Mouse (Mus musculus) urinary bladder, adult 2 months (tissue): ENCODE measurements around the gene Vmn2r29. TPM values are rescaled to one million over a fixed set of nuclear protein-coding genes. Genes with fewer than 3 reads are reported as not detected.
"Not testable (repeated sequence)": the region's sequence is repeated elsewhere in the genome, so short reads cannot be mapped to it uniquely, and the experiment has no call there.

Source experiments
- DNase-seq: peaks from one replicate; pipeline ENCODE4 v3.0.0; 2022; ENCODE audit warnings: low spot score
- polyA plus RNA-seq: library from polyadenylated mRNA; depleted of rRNA; stranded (reverse); fragments of >200 nt; gene quantifications from 2 replicates; pipeline ENCODE4 v1.2.3, GENCODE M21; 2012; rRNA removed

The Vmn2r29 gene
- polyA plus RNA-seq, result 1.7 and 3.1 TPM in 2 replicates

DNA sequence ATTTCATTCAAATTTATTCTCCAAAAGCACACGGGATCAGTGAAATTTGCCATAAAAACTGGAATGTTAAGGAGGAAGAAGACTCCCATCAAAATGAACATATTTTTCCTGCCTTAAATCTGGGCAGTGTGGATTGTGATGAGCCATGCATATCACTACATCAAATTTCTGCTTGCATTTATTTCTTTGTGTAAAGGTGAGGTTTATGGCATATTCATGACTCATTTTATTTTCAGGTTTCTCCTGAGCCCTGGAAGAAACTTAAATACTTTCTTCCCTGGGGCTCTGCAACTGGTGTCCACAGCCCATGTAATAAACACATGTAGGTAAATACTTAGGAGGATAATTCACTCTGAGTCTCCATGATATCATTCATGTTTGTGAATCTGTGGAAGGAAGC is at the start of gene Vmn2r29:
Gene Vmn2r29, minus strand, starts transcription at position 101 of the 400 bp plus-strand sequence.
- DNase-seq, result not testable (repeated sequence)

DNA sequence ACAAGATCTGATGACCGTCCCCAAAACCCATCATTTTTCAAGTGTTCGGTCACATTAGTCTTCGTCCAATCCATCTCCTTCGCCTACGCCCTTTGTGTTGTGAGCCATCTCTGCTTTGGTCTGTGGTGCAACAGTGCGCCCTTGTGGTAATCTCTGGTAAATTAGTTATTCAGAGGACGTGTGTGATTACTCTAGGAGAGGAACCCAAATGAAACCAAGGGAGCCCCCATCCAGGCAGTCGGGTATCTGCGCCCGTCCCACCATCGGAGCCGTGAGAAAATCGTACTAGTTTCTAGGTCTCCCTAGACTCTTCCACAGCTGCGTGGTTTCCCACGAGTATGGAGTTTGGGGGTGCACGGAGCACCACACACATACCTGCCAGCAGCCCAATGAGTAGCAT is 48.5 kb upstream of the Vmn2r29 start:
- no peak for DNase-seq

DNA sequence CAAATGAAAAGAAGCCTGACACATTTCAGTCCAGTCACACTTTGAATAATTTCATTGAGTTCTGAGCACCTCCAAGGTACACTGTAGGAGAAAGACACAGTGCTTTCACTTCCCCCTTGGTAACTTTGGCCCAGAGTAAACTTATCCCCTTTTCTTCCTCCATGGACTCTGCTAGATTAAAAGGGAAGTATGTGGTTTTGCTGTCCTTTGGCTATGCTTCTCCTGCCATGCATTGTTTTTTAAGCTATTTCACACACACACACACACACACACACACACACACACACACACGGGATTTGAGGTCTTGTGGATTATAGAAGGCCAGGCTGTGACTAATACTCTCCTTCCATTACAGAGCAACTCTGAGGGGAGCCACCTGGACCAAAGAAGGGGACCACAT is 34.3 kb upstream of the Vmn2r29 start:
- no peak for DNase-seq

DNA sequence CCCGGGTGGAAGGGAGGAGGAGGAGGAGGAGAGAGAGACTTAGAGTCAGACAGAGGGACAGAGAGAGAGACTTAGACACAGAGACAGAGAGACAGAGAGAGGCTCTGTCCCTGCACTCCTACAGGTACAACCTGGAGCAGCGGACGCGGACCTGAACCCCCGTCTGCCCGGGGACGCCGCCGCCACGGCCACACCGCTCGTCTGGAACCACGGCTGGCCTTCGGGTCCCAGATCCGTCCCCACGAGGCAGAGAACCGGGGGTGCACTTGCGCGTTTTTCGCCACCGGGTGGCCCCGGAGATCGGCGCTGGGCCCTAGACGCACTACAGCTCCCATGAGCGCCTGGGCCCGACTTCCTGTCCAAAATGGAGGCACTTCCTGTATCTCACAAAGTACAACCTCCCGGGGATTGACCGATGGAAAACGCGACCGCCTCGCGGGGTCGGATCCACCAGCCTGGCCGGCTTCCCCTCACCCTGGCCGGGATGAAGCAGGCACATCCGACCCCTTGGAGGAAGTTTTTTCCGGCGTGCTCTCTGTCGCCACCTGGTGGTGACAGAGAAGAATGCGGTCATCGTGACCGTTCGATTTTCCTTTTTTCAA is 30.9 kb upstream of the Vmn2r29 start, which contains the start of gene Gm45844:
Gene Gm45844, minus strand, starts transcription at position 324 of the 602 bp plus-strand sequence.
- peak; percentile 94 for DNase-seq

DNA sequence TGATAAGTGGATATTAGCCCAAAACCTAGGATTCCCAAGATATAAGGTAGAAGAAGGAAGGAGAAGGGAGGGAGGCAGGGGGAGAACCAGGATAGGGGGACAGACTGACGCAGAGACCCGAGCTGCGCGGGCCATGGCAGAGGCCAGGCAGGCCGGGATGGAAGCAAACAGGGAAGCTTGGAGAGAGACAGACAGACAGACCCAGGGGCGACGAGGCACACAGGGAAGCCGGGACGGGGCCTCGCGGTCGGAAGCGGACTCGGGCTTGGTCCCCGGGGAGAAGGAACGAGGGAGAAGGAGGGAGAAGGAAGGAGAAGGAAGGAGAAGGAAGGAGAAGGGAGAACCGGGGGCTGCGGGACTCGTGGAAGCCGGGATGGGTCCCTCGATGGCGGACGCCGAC is 30.4 kb upstream of the Vmn2r29 start:
- not testable (repeated sequence) for DNase-seq

DNA sequence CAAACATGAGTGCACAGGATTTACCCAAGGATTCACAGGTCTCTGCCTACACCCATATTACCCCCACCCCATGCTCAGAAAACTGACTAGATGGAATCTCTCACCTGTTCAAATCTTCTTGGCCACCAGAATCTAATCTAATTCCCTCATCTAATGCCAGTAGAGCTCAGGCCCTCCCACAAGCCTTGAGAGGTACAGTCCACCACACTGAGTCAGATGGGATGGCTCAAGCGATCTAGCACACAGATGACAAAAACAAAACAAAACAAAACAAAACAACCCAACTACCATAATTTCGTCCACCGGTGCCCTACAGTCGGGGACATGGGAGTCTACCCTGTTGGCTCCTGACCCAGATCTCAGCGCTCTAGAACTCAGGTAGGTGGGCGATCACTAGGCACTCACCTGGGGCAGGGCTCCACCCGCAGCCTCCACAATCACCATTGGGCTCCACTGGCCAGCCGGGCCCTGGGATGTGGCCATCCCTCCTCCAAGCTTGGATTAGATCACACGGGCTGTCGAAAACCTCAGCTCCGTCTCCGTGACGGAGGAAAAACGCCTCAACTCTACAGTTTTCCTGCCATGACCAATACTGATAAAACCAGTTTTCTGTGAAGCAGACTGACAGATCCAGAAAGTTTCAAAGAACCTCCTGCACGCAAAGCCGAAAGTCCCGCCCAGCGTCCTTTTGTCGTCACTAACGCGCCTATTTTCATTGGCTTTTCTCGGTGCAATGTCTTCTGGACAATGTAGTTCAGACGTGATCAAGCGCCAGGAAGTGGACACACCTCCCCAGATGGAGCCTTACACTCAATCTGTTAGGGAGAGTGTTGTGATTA is 37.6 kb downstream of the Vmn2r29 start, which contains the start of gene Zfp772:
Gene Zfp772, minus strand, starts transcription at position 686 of the 839 bp plus-strand sequence.
- DNase-seq, result not testable (repeated sequence)

DNA sequence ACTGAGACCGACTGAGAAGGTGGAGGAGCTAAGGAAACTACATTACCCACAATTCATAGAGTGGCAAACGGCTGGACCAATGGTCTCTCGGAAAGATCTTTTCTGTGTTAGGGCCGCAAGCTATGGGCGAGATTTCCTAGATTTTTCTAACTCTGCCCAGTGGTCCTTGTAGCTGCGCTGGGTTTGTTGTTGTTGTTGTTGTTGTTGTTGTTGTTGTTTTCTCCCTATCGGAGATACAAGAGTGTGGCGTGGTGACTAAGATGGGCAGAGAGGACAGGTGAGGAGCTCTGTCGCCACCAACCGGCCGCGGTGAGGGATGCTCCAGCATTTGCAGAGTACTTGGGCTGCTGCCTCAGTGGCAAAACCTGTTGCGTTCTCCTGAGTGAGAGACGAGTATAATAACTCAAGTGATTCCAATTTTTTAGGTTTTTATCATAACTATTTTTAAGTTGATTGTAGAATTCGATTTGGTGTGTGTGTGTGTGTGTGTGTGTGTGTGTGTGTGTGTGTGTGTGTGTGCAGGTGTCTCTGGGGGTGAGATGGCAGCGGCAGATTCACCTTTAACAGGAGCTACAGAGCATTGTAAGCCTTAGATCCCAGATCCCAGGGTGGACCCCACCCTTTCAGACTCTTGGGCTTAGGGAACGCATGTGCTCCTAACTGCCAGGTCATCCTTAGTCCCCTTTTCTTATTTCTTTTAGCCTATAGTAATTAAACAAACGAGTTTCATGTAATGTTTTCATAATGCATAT is 58.8 kb downstream of the Vmn2r29 start:
- DNase-seq, result peak; percentile 44

DNA sequence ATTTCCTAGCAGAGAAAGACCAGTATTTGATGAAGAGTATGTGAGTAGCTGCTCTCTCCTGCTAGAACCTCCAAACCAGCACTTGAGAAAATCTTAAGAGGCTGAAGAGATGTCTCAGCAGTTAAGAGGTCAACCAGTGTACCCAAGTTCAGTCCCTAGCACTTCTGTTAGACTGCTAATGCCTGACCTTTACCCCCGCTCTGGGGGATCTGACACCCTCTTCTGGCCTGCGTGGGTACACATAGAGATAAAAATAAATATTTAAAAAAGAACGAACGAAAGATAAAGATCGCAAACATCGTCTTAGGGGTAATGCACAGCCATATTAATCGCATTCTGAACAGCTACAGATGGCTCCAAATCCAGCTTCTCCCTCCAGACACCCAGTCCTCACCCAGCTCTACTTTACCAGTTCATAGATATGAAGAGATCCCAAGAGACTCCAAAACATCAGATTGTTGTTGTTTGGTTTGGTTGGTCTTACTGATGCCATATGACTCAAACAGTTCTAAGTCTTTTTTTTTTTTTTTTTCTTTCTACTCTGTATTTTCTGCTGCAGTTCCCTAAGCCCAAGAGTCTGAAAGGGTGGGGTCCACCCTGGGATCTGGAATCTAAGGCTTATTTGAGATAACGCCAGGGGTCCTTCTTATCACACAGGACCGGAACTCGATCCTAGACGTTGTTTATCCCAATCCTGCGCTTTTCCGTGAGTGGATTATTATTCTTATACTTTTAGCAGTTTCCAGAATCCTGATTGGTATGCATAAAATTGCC is 59.5 kb downstream of the Vmn2r29 start:
- DNase-seq, result no peak

DNA sequence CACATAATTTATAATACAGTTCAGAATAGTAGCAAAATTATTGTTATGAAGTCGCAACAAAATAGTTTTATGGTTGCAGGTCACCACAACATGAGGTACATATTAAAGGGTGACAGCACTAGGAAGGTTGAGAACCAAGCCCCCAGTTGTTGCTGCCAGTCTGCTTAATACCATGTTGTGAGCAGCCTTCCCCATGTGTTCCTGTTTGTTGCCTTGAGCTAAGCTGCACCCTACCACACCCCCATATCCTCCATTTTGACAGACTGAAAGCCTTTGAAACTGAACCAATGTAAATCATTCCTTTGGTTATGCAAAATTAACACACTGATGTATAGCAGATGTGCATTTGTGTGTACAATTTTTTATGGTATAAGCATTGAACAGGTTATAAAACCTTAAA is 61.2 kb downstream of the Vmn2r29 start:
- no peak for DNase-seq

Other genes starting within 250 kb of the Vmn2r29 start
- gene Zfp954, start 125.8 kb downstream of the Vmn2r29 start, polyA plus RNA-seq, result 12.7 and 15.2 TPM in 2 replicates
- gene Zfp773, start 110.6 kb downstream of the Vmn2r29 start, polyA plus RNA-seq, result 0.44 and 0.57 TPM in 2 replicates
- gene Zfp418, start 76.0 kb downstream of the Vmn2r29 start, polyA plus RNA-seq, result 2.2 and 2.7 TPM in 2 replicates
- gene Zfp772, start 37.3 kb downstream of the Vmn2r29 start, polyA plus RNA-seq, result 8.4 and 10.1 TPM in 2 replicates
- 4.1 and 5.7 TPM in 2 replicates for gene Gm45844, start 31.0 kb upstream of the Vmn2r29 start, polyA plus RNA-seq
- 31.9 and 35.7 TPM in 2 replicates for gene Clcn4, start 53.5 kb upstream of the Vmn2r29 start, polyA plus RNA-seq
- gene Vmn2r30, start 90.3 kb upstream of the Vmn2r29 start, polyA plus RNA-seq, result 0.01 TPM in 1 of 2 replicates, not detected in the other
- not detected in 2 replicates for gene Gm45783, start 127.2 kb upstream of the Vmn2r29 start, polyA plus RNA-seq
- gene Vmn2r31, start 152.4 kb upstream of the Vmn2r29 start, polyA plus RNA-seq, result not detected in 2 replicates
- gene Vmn2r32, start 232.7 kb upstream of the Vmn2r29 start, polyA plus RNA-seq, result not detected in 2 replicates